Mouse (Mus musculus): ENCODE results near the gene Chd2. TPM values are rescaled to one million over a fixed set of nuclear protein-coding genes. Genes with fewer than 3 reads are reported as not detected.

Gene Chd2
- polyA plus RNA-seq, 1 experiment = 104 TPM

- TF ChIP-seq POLR2A (IDR thresholded peaks at IDR 0.05; ENCODE audit: insufficient read depth, low read length) (no peak), EP300 (IDR thresholded peaks at IDR 0.05; ENCODE audit: insufficient read depth, low read depth, low read length) (no peak), CTCF (IDR thresholded peaks at IDR 0.05; ENCODE audit: low read depth, low read length) (no peak)
- Histone ChIP-seq H3K4me1 (ENCODE audit: control insufficient read depth, insufficient read depth, low read length) (peaks cover 3% of the 10 kb centered on the region), H3K27ac (ENCODE audit: insufficient read depth, low read length) (no peak overlapping the region), H3K4me3 (ENCODE audit: low read depth, low read length) (no peak overlapping the region), H3K9ac (ENCODE audit: low read depth, poor library complexity, severe bottlenecking) (no peak overlapping the region), H3K36me3 (ENCODE audit: control insufficient read depth, insufficient read depth, low read length, poor library complexity, severe bottlenecking) (no peaks in the 10 kb centered on the region), H3K27me3 (ENCODE audit: control insufficient read depth, insufficient read depth, low read length, poor library complexity, severe bottlenecking) (no peaks in the 10 kb centered on the region), H3K9me3 (replicated peaks; ENCODE audit: control insufficient read depth, insufficient read depth, low read length, poor library complexity, severe bottlenecking) (no peaks in the 10 kb centered on the region)
Measured at GRCm38 (mm10) chr7:73423236-73423635, 118.4 kb downstream of the Chd2 start.

- Histone ChIP-seq H3K27me3 (ENCODE audit: control insufficient read depth, insufficient read depth, low read length, poor library complexity, severe bottlenecking) (no peaks in the 10 kb centered on the region), H3K4me1 (ENCODE audit: control insufficient read depth, insufficient read depth, low read length) (peaks cover 3% of the 10 kb centered on the region), H3K4me3 (ENCODE audit: low read depth, low read length) (no peak overlapping the region), H3K9ac (ENCODE audit: low read depth, poor library complexity, severe bottlenecking) (no peak overlapping the region), H3K9me3 (replicated peaks; ENCODE audit: control insufficient read depth, insufficient read depth, low read length, poor library complexity, severe bottlenecking) (no peaks in the 10 kb centered on the region), H3K36me3 (ENCODE audit: control insufficient read depth, insufficient read depth, low read length, poor library complexity, severe bottlenecking) (no peaks in the 10 kb centered on the region), H3K27ac (ENCODE audit: insufficient read depth, low read length) (no peak overlapping the region)
- TF ChIP-seq CTCF (IDR thresholded peaks at IDR 0.05; ENCODE audit: low read depth, low read length) = peak; percentile 91
- TF ChIP-seq EP300 (IDR thresholded peaks at IDR 0.05; ENCODE audit: insufficient read depth, low read depth, low read length) = no peak
- no peak for TF ChIP-seq POLR2A (IDR thresholded peaks at IDR 0.05; ENCODE audit: insufficient read depth, low read length)
Measured at GRCm38 (mm10) chr7:73422223-73423113, 119.2 kb downstream of the Chd2 start.

GRCm38 (mm10) chr7:73421278-73422015, 120.2 kb downstream of the Chd2 start:
- no peak overlapping the region for H3K27ac ChIP-seq (ENCODE audit: insufficient read depth, low read length)
- no peaks in the 10 kb centered on the region for H3K36me3 ChIP-seq (ENCODE audit: control insufficient read depth, insufficient read depth, low read length, poor library complexity, severe bottlenecking)
- H3K4me3 ChIP-seq (ENCODE audit: low read depth, low read length) = no peak overlapping the region
- H3K4me1 ChIP-seq (ENCODE audit: control insufficient read depth, insufficient read depth, low read length) = peaks cover 3% of the 10 kb centered on the region
- no peak overlapping the region for H3K9ac ChIP-seq (ENCODE audit: low read depth, poor library complexity, severe bottlenecking)
- no peaks in the 10 kb centered on the region for H3K27me3 ChIP-seq (ENCODE audit: control insufficient read depth, insufficient read depth, low read length, poor library complexity, severe bottlenecking)
- TF ChIP-seq EP300 (IDR thresholded peaks at IDR 0.05; ENCODE audit: insufficient read depth, low read depth, low read length) (no peak), CTCF (IDR thresholded peaks at IDR 0.05; ENCODE audit: low read depth, low read length) (no peak), POLR2A (IDR thresholded peaks at IDR 0.05; ENCODE audit: insufficient read depth, low read length) (no peak)
- no peaks in the 10 kb centered on the region for H3K9me3 ChIP-seq (replicated peaks; ENCODE audit: control insufficient read depth, insufficient read depth, low read length, poor library complexity, severe bottlenecking)

- no peak for TF ChIP-seq POLR2A (IDR thresholded peaks at IDR 0.05; ENCODE audit: insufficient read depth, low read length)
- TF ChIP-seq CTCF (IDR thresholded peaks at IDR 0.05; ENCODE audit: low read depth, low read length) = no peak
- TF ChIP-seq EP300 (IDR thresholded peaks at IDR 0.05; ENCODE audit: insufficient read depth, low read depth, low read length) = no peak
- Histone ChIP-seq H3K36me3 (ENCODE audit: control insufficient read depth, insufficient read depth, low read length, poor library complexity, severe bottlenecking) (no peaks in the 10 kb centered on the region), H3K27ac (ENCODE audit: insufficient read depth, low read length) (no peak overlapping the region), H3K9me3 (replicated peaks; ENCODE audit: control insufficient read depth, insufficient read depth, low read length, poor library complexity, severe bottlenecking) (no peaks in the 10 kb centered on the region), H3K4me1 (ENCODE audit: control insufficient read depth, insufficient read depth, low read length) (peaks cover 3% of the 10 kb centered on the region), H3K9ac (ENCODE audit: low read depth, poor library complexity, severe bottlenecking) (no peak overlapping the region), H3K27me3 (ENCODE audit: control insufficient read depth, insufficient read depth, low read length, poor library complexity, severe bottlenecking) (no peaks in the 10 kb centered on the region), H3K4me3 (ENCODE audit: low read depth, low read length) (no peak overlapping the region)
Measured at GRCm38 (mm10) chr7:73420827-73421226, 120.8 kb downstream of the Chd2 start.

- H3K4me1 ChIP-seq (ENCODE audit: control insufficient read depth, insufficient read depth, low read length) = peaks cover 3% of the 10 kb centered on the region
- H3K9ac ChIP-seq (ENCODE audit: low read depth, poor library complexity, severe bottlenecking) = no peak overlapping the region
- H3K4me3 ChIP-seq (ENCODE audit: low read depth, low read length) = no peak overlapping the region
- H3K27ac ChIP-seq (ENCODE audit: insufficient read depth, low read length) = no peak overlapping the region
- H3K27me3 ChIP-seq (ENCODE audit: control insufficient read depth, insufficient read depth, low read length, poor library complexity, severe bottlenecking) = no peaks in the 10 kb centered on the region
- TF ChIP-seq CTCF (IDR thresholded peaks at IDR 0.05; ENCODE audit: low read depth, low read length) (peak; percentile 10), POLR2A (IDR thresholded peaks at IDR 0.05; ENCODE audit: insufficient read depth, low read length) (no peak), EP300 (IDR thresholded peaks at IDR 0.05; ENCODE audit: insufficient read depth, low read depth, low read length) (no peak)
- no peaks in the 10 kb centered on the region for H3K36me3 ChIP-seq (ENCODE audit: control insufficient read depth, insufficient read depth, low read length, poor library complexity, severe bottlenecking)
- no peaks in the 10 kb centered on the region for H3K9me3 ChIP-seq (replicated peaks; ENCODE audit: control insufficient read depth, insufficient read depth, low read length, poor library complexity, severe bottlenecking)
Measured at GRCm38 (mm10) chr7:73419375-73419774, 122.3 kb downstream of the Chd2 start.

Data from ES-Bruce4 (cell line).